Comparison of ENCODE assay signal across 8 mouse cellular contexts in the genomic region with DNA sequence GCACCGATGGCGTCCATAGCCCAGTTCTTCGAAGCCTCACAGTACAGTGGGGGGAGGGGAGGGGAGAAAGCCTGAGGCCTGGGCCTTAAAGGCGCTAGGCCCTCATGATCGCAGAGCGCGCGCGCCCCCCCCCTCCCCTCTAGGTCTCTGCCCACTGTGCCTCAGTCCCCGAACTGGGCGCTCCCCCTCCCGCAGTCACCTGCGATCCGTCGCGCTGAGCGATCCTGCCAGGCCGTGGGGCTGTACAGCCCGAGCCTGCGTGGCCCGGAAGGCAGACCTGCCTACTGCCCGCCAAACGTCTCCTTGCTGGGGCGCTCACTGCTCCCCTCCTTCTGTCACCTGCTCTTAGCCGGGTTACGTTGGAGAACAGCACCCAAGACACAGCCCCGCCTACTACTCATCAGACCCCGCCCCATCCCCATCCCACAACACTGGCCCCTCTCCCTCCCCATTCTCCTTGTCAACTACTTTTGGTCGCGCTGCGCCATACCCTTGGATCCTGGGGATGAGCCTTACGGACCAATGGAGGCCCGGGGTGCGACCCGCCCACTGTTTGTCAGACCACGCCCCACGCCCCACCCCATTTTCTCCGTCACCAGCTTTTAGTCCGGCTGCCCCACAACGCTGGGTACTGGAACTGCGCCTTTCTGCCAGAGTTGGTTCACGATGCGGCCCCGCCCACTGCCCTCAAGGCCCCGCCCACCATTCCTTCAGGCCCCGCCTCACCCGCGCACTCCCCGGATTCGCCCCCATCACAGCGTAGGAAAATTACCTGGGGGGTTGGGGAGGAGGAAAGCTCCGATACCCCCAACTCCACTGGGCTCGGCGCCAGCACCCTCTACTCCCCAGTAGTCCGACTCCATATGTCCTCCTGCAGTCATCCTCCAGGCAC. TPM values are rescaled to one million over a fixed set of nuclear protein-coding genes. Genes with fewer than 3 reads are reported as not detected.
DNase-seq lines count a peak whose midpoint lies in the region; ATAC-seq and TF ChIP-seq lines count a peak whose summit lies in the region.

No protein-coding gene starts in this region.

- no peak for TF ChIP-seq CTCF in Patski (IDR thresholded peaks at IDR 0.05)

- POLR2A ChIA-PET in Patski (lab: Charles Lee), result interaction anchor here (0.7 to 1.2 kb wide), 2 partner anchors 58 to 418 kb away, joined by 3 read pairs; no protein-coding TSS in a partner anchor

- peak; percentile 86 for ATAC-seq in Patski
- peak; percentile 88 for ATAC-seq in hindbrain, embryonic 13.5 days (ENCODE audit: low FRiP score)

- peak overlapping the region; percentile 94 for H3K27ac ChIP-seq in hindbrain, embryonic 13.5 days

- no peaks in the 10 kb centered on the region for H3K9me3 ChIP-seq in hindbrain, embryonic 13.5 days

- 1% methylated on average over 44 of the region's 55 CpGs for WGBS in hindbrain, embryonic 13.5 days

- peaks cover 27% of the 10 kb centered on the region for H3K36me3 ChIP-seq in hindbrain, embryonic 13.5 days

- in situ Hi-C loops in Patski (cut with MboI; ENCODE audit: low pct_unique_long_range_greater_than_20kb), result no loop called here

- CTCF ChIA-PET in Patski (lab: Charles Lee), result interaction anchor here (1.1 to 1.9 kb wide), 3 partner anchors 20 to 45 kb away, joined by 3 to 7 read pairs (median 6); no protein-coding TSS in a partner anchor

- peak overlapping the region; percentile 92 for H3K9ac ChIP-seq in hindbrain, embryonic 13.5 days

- DNase-seq in Patski (ENCODE audit: low read depth, low spot score), result peak; percentile 86
- DNase-seq in cerebellum, postnatal 14 days, result peak; percentile 97 to 98
- peak; percentile 97 for DNase-seq in frontal cortex, postnatal 14 days (ENCODE audit: low spot score in 2 of 2)
- DNase-seq in layer of hippocampus, postnatal 36 days, result peak; percentile 97 to 98
- DNase-seq in lung, postnatal 36 days, result peak; percentile 96
- peak; percentile 98 for DNase-seq in retina, postnatal 1 day
- peak; percentile 88 to 95 for DNase-seq in urinary bladder, adult 18-20 months (ENCODE audit: low spot score in 2 of 2)

- H3K27me3 ChIP-seq in Patski, result no peaks in the 10 kb centered on the region
- peaks cover 46% of the 10 kb centered on the region for H3K27me3 ChIP-seq in hindbrain, embryonic 13.5 days

- peaks cover 52% of the 10 kb centered on the region for H3K4me1 ChIP-seq in hindbrain, embryonic 13.5 days (replicated peaks)

- peak overlapping the region; percentile 89 for H3K4me2 ChIP-seq in hindbrain, embryonic 13.5 days

- peak overlapping the region; percentile 74 for H3K4me3 ChIP-seq in hindbrain, embryonic 13.5 days

RNA-seq across cellular contexts. Expression of a gene that starts 0.5 kb away (rescaled TPM):
- polyA plus RNA-seq in Patski (2021), result 29.7 TPM
- 91.2 and 98.2 TPM in 2 replicates for polyA plus RNA-seq in hindbrain, embryonic 13.5 days (2015; fragmentation: Nextera tagmentation; extraction: Ambion mirVana)
- 100 to 1,000 TPM; 132 to 136 TPM for total RNA-seq in layer of hippocampus, postnatal 36 days (2021)

RNA-seq across cellular contexts. Expression of a gene that starts 0.6 kb away (rescaled TPM):
- 20.9 TPM for polyA plus RNA-seq in Patski (2021)
- polyA plus RNA-seq in hindbrain, embryonic 13.5 days (2015; fragmentation: Nextera tagmentation; extraction: Ambion mirVana), result 5.3 and 7.1 TPM in 2 replicates
- total RNA-seq in layer of hippocampus, postnatal 36 days (2021), result 100 to 1,000 TPM in 1 of 2 experiments, 10 to 100 TPM in 1; 91.4 to 102 TPM

RNA-seq across cellular contexts. Expression of a gene that starts 7.8 kb away (rescaled TPM):
- 68.4 TPM for polyA plus RNA-seq in Patski (2021)
- polyA plus RNA-seq in hindbrain, embryonic 13.5 days (2015; fragmentation: Nextera tagmentation; extraction: Ambion mirVana), result 15.7 and 16.0 TPM in 2 replicates
- 10 to 100 TPM; 28.5 to 29.1 TPM for total RNA-seq in layer of hippocampus, postnatal 36 days (2021)

RNA-seq across cellular contexts. Expression of a gene that starts 29.3 kb away (rescaled TPM):
- 0.30 TPM for polyA plus RNA-seq in Patski (2021)
- polyA plus RNA-seq in hindbrain, embryonic 13.5 days (2015; fragmentation: Nextera tagmentation; extraction: Ambion mirVana), result 17.2 and 20.9 TPM in 2 replicates
- 1 to 10 TPM; 1.3 to 1.6 TPM for total RNA-seq in layer of hippocampus, postnatal 36 days (2021)

RNA-seq across cellular contexts. Expression of a gene that starts 29.6 kb away (rescaled TPM):
- 46.0 TPM for polyA plus RNA-seq in Patski (2021)
- polyA plus RNA-seq in hindbrain, embryonic 13.5 days (2015; fragmentation: Nextera tagmentation; extraction: Ambion mirVana), result 118 and 127 TPM in 2 replicates
- total RNA-seq in layer of hippocampus, postnatal 36 days (2021), result 10 to 100 TPM; 14.5 to 15.6 TPM

Comparison
In these comparisons a context has a peak if more than half of its experiments do, and no peak if none do; other contexts are left out.
1. Peak in every context shown above with its lines: DNase-seq, ATAC-seq, H3K4me3 ChIP-seq and H3K27ac ChIP-seq.